Mouse (Mus musculus) heart, postnatal 0 days (tissue): Measurements from ENCODE around the gene Pxk. TPM values are rescaled to one million over a fixed set of nuclear protein-coding genes. Genes with fewer than 3 reads are reported as not detected.
"Not testable (repeated sequence)": the region's sequence is repeated elsewhere in the genome, so short reads cannot be mapped to it uniquely, and the experiment has no call there.

ENCODE experiments used
- ATAC-seq: fragments of 200-750 bp; cut with Nextera tagmentation; 2 replicates; pipeline ENCODE4 v1.8.0; 2017; ENCODE audit warnings: low read depth, moderate number of reproducible peaks, moderate library complexity; ENCODE audit not compliant: insufficient read depth
- DNase-seq: peaks from one replicate; pipeline ENCODE4 v3.0.0-alpha.2; 2016; ENCODE audit warnings: low spot score
- H3K27ac ChIP-seq: fragments of 300-500 bp; sonication (generic); 2 replicates; pipeline ENCODE4 v1.5.1; 2014; ENCODE audit warnings: low read depth, mild to moderate bottlenecking
- H3K27me3 ChIP-seq: fragments of 300-500 bp; sonication (generic); 2 replicates; pipeline ENCODE4 v1.6.1; 2014; ENCODE audit warnings: low read length, mixed read lengths; ENCODE audit not compliant: control insufficient read depth, insufficient read depth
- H3K36me3 ChIP-seq: fragments of 300-500 bp; sonication (generic); replicated peaks from 2 replicates; pipeline ENCODE4 v1.6.1; 2014; ENCODE audit warnings: low read length, mixed read lengths; ENCODE audit not compliant: control insufficient read depth, insufficient read depth
- H3K4me1 ChIP-seq: fragments of 300-500 bp; sonication (generic); 2 replicates; pipeline ENCODE4 v1.6.1; 2014; ENCODE audit warnings: antibody characterized with exemption; ENCODE audit not compliant: control insufficient read depth, insufficient read depth
- H3K4me2 ChIP-seq: fragments of 300-500 bp; sonication (generic); 2 replicates; pipeline ENCODE4 v1.6.1; 2014; ENCODE audit warnings: low read depth, mild to moderate bottlenecking, low read length, moderate library complexity
- H3K4me3 ChIP-seq: fragments of 300-500 bp; sonication (generic); 2 replicates; pipeline ENCODE4 v1.5.1; 2014; ENCODE audit warnings: low read depth, low read length
- H3K9ac ChIP-seq: fragments of 300-500 bp; sonication (generic); replicated peaks from 2 replicates; pipeline ENCODE4 v1.6.1; 2014; ENCODE audit warnings: low read depth, low read length, mixed read lengths
- H3K9me3 ChIP-seq: fragments of 300-500 bp; sonication (generic); replicated peaks from 2 replicates; pipeline ENCODE4 v1.6.1; 2016; ENCODE audit warnings: low read length; ENCODE audit not compliant: control insufficient read depth
- CTCF ChIP-seq: IDR thresholded peaks from 2 replicates; pipeline ENCODE4 v1.5.1; 2016; ENCODE audit warnings: antibody characterized with exemption, control low read depth, low read depth
- EP300 ChIP-seq: IDR thresholded peaks from 2 replicates; pipeline ENCODE4 v1.6.1; 2016; ENCODE audit warnings: antibody characterized with exemption, low read depth
- WGBS: fragments of 180-500 bp; shearing (Covaris S2); extraction: QIAGEN DNeasy Blood & Tissue Kit; methylation state at CpG from one replicate; pipeline ENCODE4 v1.1.7; 2014; 5-methylcytosine and 5-hydroxymethylcytosine counted together
- polyA plus RNA-seq: library from polyadenylated mRNA; unstranded; fragments of >200 nt; fragmentation: Nextera tagmentation; extraction: Ambion mirVana; gene quantifications from 2 replicates; pipeline ENCODE4 v1.2.1, GENCODE M21; 2015
- total RNA-seq: library from RNA; depleted of rRNA; stranded (reverse); fragments of >200 nt; gene quantifications from 2 replicates; pipeline ENCODE4 v1.2.3, GENCODE M21; 2014; ENCODE audit warnings: low replicate concordance

Pxk gene
- total and polyA plus RNA-seq, 2 experiments from 2014 or later = 14.5 to 26.2 TPM

DNA sequence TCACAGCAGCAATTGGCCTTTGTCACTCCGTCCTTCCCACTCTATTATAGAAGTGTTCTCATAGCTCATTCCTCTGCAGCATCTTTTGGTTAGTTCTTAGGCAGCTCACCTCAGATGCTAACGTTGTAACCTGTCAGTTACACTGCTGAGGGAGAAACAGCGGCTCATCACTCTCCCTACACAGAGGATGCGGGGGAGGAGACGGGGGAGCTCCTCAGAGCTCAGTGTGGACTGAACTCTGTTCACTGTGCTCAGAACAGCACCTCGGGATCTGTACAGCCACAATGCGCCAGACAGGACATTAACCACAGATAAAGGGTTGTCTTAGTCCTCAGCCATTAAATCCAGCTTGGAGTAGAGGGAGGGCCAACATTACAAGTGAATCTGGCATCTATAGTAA, 66.5 kb downstream of the Pxk start:
- no peak overlapping the region for H3K9ac ChIP-seq
- no peaks in the 10 kb centered on the region for H3K9me3 ChIP-seq
- H3K27ac ChIP-seq = no peak overlapping the region
- no peaks in the 10 kb centered on the region for H3K4me1 ChIP-seq
- no peaks in the 10 kb centered on the region for H3K27me3 ChIP-seq
- ATAC-seq (no peak), DNase-seq (no peak)
- H3K4me3 ChIP-seq = no peak overlapping the region
- peaks cover 88% of the 10 kb centered on the region for H3K36me3 ChIP-seq
- H3K4me2 ChIP-seq = no peak overlapping the region
- TF ChIP-seq CTCF = no peak
- TF ChIP-seq EP300 = no peak
- WGBS = 66% methylated on average over 7 of the region's 7 CpGs

DNA sequence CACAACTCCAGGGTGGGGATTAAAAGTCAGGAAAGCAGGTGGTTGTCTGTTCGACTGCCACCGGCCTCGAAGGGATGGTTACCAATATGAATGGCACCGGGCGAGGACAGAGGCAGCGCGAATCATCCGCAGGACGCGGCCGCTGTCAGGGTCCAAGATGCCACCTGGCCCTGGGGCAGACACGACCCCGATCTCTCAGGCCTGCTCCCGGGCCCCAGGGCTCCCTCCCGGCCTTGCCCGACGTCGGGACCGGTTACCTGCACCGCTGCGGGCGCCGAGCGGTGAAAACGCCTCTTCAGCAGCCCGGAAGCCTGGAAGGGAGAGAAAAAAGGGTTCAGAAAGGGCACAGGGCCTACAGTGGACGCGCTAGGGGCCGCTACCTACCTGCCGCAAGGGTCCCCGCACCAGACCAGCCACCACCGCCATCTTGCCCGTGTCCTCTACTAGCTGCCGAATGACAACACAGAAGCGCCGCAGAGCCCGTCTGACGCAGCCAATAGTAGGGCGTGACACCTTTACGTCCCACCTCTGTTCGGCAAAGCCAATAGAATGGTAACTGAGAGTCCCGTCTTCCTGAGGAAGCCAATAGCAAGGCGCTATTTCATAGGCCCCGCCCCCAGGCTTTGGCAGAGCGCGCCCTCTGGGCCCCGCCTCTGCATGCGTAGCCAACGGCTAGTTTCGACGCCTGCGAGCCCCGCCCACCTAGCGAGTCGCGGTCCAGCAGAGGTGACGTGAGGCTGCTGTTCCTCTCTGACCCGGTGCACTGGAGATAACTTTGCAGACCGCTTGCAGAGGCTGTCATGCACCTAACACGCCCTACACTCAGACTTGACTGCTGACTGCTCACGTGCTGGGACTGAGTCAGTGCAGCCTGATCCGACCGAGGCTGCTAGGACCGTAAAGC, 74.7 kb downstream of the Pxk start, which contains the start of gene Pdhb:
Pdhb (minus strand) TSS at position 519 of the 904 bp plus-strand sequence.
- no peaks in the 10 kb centered on the region for H3K27me3 ChIP-seq
- WGBS = 1% methylated on average over 64 of the region's 64 CpGs
- peak within 1 kb of the TSS; percentile 95 for H3K9ac ChIP-seq
- H3K4me3 ChIP-seq = peak within 1 kb of the TSS; percentile 97
- peaks cover 29% of the 10 kb centered on the region for H3K36me3 ChIP-seq
- peak; percentile 97 for ATAC-seq
- TF ChIP-seq EP300 = peak; percentile 81; the same call in 1 of the 2 replicates
- TF ChIP-seq CTCF = peak; percentile 13; the same call in 1 of the 2 replicates
- H3K4me2 ChIP-seq = peak within 1 kb of the TSS; percentile 74
- peak; percentile 100 for DNase-seq
- H3K27ac ChIP-seq = peak within 1 kb of the TSS; percentile 98
- no peaks in the 10 kb centered on the region for H3K9me3 ChIP-seq
- H3K4me1 ChIP-seq = peaks cover 7% of the 10 kb centered on the region; the same call in 1 of the 2 replicates

- ATAC-seq, H3K9ac ChIP-seq, H3K27me3 ChIP-seq, H3K4me1 ChIP-seq, DNase-seq, H3K9me3 ChIP-seq: not testable (repeated sequence)
- H3K4me3 ChIP-seq = peak overlapping the region; percentile 97
- H3K36me3 ChIP-seq = peaks cover 19% of the 10 kb centered on the region
- H3K27ac ChIP-seq = peak overlapping the region; percentile 92
- H3K4me2 ChIP-seq = peak overlapping the region; percentile 65
- WGBS = 23% methylated on average over 5 of the region's 7 CpGs
- peak; percentile 33 for TF ChIP-seq CTCF
Measured at GRCm38 (mm10) chr14:8173542-8174250, 75.7 kb downstream of the Pxk start.

- Histone ChIP-seq H3K27me3 (no peaks in the 10 kb centered on the region), H3K36me3 (peaks cover 10% of the 10 kb centered on the region), H3K9ac (no peak overlapping the region), H3K4me2 (no peak overlapping the region), H3K4me3 (no peak overlapping the region), H3K4me1 (peaks cover 7% of the 10 kb centered on the region; the same call in 1 of the 2 replicates), H3K9me3 (no peaks in the 10 kb centered on the region), H3K27ac (no peak overlapping the region)
- 66% methylated on average over 5 of the region's 5 CpGs for WGBS
- ATAC-seq = no peak
- DNase-seq = no peak
- TF ChIP-seq CTCF (no peak), EP300 (no peak)
Measured at GRCm38 (mm10) chr14:8174634-8175033, 76.6 kb downstream of the Pxk start.

GRCm38 (mm10) chr14:8176251-8176650, 78.2 kb downstream of the Pxk start:
- TF ChIP-seq CTCF (no peak), EP300 (no peak)
- DNase-seq (no peak), ATAC-seq (no peak)
- no peak overlapping the region for H3K27ac ChIP-seq
- no peak overlapping the region for H3K4me2 ChIP-seq
- no peak overlapping the region for H3K4me3 ChIP-seq
- H3K9ac ChIP-seq = no peak overlapping the region
- peaks cover 7% of the 10 kb centered on the region; the same call in 1 of the 2 replicates for H3K4me1 ChIP-seq
- H3K9me3 ChIP-seq = no peaks in the 10 kb centered on the region
- H3K36me3 ChIP-seq = no peaks in the 10 kb centered on the region
- 64% methylated on average over 5 of the region's 5 CpGs for WGBS
- H3K27me3 ChIP-seq = no peaks in the 10 kb centered on the region
